Mouse (Mus musculus): ENCODE measurements around the gene Gm11492.

DNA sequence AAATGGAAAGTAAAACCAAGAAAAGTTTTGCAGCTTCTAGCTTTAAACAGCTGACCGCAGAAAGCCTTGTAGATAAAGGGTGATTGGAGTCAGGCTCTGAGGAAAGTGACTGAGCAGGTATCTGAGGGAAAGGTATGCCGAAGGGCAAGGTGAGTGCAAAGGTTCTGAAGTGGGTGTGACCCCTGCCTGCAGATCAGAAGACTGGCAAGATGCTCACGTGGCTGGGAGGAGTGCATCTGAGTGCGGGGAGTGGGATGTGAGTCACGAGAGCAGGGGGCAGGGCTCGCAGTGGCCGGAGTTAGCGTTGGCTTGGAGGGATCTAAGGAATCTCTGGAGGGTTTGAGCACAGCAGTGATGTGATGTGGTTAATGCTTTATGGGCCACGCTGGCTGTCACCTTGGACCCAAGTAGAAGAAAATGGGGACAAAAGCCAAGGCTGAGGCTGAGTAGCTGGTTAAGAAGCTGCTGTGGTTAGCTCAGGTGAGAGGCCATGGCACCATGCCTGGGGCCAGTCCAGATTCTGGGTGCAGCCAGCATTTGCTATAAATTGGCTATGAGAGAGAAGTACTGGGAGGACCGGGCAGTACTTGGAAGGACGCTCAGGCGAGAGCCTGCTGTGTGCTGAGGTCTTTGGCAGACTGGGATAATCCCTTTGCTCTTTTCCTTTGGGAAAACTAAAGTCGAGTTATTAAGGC lies 33.1 kb downstream of the Gm11492 start:
- TF ChIP-seq KAT2A (conservative IDR thresholded peaks at IDR 0.05; ENCODE audit: low read depth, low read length) (no peak), POLR2A (IDR thresholded peaks at IDR 0.05; ENCODE audit: control insufficient read depth in 1 of 2, insufficient read depth in 1 of 2, low read depth in 1 of 2, low read length in 2 of 2, poor library complexity in 1 of 2) (no peak), E2F4 (IDR thresholded peaks at IDR 0.05; ENCODE audit: borderline replicate concordance, low read depth, low read length) (no peak), MEF2A (IDR thresholded peaks at IDR 0.05; ENCODE audit: extremely low read depth, insufficient replicate concordance, low read depth, low read length, poor library complexity, severe bottlenecking) (no peak), GATA1 (IDR thresholded peaks at IDR 0.05; ENCODE audit: low read depth, low read length) (no peak), CTCF (IDR thresholded peaks at IDR 0.05 in 2 of 3, conservative IDR thresholded peaks at IDR 0.05 in 1 of 3; ENCODE audit: control insufficient read depth in 1 of 3, insufficient read depth in 1 of 3, low read depth in 2 of 3, low read length in 3 of 3, poor library complexity in 1 of 3, severe bottlenecking in 1 of 3) (no peak), USF1 (IDR thresholded peaks at IDR 0.05; ENCODE audit: low read depth, low read length) (no peak), MYC (IDR thresholded peaks at IDR 0.05; ENCODE audit: low read depth, low read length) (no peak), MXI1 (IDR thresholded peaks at IDR 0.05; ENCODE audit: low read depth, low read length) (no peak), HCFC1 (IDR thresholded peaks at IDR 0.05; ENCODE audit: low read depth, low read length) (no peak), UBTF (IDR thresholded peaks at IDR 0.05; ENCODE audit: borderline replicate concordance, insufficient read depth, low read depth, low read length) (no peak), NRF1 (IDR thresholded peaks at IDR 0.05; ENCODE audit: insufficient read depth, low read depth, low read length, poor library complexity, severe bottlenecking) (no peak)

All from MEL (cell line).